Mouse (Mus musculus) ES-CJ7 (cell line): ENCODE measurements at regions not wholly inside any gene's neighbourhood (a gene's known extent, or its start where the extent isn't known, plus 50 kb on each side); places are given as distances from the start of the nearest gene placed in this dataset.

Source experiments
- DNase-seq: peaks from one replicate; pipeline ENCODE4 v3.0.0; 2011; ENCODE audit warnings: low read depth, low spot score

DNA sequence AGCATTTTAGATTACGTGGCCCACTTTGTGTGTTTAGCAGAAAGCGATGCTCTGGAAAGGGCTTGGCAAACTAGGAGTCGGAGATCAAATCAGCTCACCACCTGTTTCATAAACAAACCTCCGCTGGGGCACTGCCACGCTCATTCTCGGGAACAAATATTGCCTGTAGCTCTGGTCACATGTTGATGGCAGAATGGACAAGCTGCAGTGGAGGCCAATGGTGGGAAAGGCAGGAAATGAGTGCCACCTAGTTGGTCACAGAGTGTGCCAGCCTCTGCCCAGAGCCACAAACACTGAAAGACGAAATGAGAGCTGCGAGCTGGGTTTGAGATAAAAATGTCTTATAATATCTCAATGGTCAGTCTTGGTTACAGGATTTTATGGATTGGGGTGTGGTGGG lies 259.2 kb upstream of the Csf3r start:
- DNase-seq = no peak

- DNase-seq = no peak
Observed at GRCm38 (mm10) chr4:125777126-125777525, 247.2 kb upstream of the Csf3r start.

DNA sequence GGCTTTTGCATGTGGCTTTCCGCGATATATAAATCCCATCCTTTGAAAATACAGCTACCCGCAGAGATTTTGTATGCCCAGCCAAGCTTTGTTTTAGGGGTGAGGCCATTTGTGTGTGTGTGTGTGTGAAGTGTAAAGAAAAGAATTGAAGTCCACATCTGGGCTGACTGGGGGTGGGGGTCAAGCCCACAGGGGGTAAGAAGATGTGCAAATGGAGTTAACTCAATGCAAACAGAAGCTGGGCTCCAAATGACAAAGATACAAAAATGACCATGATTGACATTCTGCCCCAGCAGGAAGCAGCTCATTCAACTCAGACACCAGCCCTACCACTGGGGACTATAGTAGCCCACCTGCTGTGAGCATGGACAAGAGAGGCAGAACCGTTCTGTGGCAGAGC lies 244.2 kb upstream of the Csf3r start:
- peak; percentile 9 for DNase-seq

DNA sequence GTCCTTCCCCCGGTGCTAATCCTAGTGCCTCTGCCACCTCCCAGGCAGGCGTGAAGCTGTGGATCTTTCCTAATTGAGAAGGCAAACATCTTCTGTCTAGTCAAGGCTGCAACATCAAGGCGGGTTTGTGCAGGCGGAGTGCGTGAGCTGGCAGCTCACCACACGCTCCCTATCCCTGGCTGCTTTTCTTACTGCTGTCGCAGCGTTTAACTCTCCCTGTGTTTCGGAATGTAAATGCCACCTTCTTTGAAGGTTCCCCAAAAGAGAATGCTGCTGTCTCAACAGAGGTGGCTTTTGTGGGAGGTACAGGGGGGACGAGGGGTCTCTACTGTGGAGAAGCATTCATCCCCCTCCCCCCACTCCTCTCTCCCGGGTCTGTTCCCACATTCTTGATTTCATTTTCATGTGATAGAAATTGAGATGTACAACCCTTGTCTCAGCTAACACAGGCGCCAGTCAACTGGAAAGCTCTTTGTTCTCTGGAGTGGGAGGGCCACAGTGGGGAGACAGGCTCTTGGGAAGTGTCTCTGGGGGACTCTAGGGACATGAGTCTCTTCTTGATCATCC lies 243.3 kb upstream of the Csf3r start:
- DNase-seq = no peak

GRCm38 (mm10) chr4:125782346-125782745 lies 242.0 kb upstream of the Csf3r start:
- DNase-seq = no peak

DNA sequence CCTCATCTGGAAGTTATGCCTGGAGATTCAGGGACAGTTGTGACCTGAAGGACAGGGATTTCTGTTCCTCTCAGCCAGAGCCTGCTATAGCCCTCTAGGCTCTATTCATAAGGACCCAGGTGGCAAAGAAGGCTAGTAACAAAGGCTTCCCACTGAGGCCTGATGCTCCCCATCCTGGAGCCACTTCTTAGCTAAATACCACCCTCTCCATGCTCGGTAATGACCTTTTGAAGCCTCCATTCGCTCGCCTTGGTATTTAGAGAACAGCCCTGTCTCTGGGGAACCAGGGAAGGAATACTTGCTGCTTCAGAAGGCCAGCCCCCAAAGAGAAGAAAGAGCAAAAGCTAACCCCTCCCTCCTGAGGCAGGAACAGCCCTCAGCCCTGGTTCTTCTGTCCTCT lies 238.3 kb upstream of the Csf3r start:
- peak; percentile 23 for DNase-seq

DNA sequence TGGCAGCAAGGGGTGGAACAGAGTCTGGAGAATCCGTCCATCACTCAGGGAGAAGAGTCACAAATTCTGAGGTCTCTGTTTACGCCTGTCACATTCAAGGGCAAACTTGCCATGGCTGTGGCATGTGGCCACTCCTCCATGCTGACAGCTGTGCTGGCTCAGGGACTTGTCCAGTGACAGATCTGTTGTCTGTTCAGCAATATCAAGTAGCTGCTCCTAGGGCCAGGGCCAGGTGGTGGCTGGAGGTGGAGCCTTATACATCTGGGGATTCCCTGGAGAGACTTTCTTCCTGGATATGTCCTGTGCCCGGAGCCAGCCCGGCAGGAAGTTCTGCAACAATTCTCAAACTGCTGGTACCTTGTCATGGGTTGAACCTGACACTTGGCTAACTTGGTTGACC lies 229.7 kb upstream of the Csf3r start:
- no peak for DNase-seq

DNA sequence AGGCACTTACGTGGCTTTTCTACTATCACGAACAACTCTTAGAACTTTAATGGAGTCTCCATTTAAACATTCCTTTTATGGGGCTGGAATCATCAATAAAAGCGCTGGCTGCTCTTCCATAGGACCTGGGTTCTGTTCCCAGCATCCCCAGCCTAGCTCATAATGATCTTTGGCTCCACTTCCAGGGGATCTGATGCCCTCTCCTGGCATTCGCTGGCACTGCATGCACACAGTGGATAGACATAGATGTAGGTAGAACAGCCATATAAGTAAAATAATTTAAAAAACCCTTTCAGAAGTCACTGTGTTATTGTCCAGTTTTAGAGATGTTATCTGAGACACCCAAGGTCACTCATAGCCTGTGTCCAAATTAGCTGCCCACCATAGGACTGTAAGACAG lies 216.4 kb upstream of the Csf3r start:
- peak; percentile 44 for DNase-seq

- DNase-seq = no peak
Observed at GRCm38 (mm10) chr4:125809446-125810108, 214.8 kb upstream of the Csf3r start.

DNA sequence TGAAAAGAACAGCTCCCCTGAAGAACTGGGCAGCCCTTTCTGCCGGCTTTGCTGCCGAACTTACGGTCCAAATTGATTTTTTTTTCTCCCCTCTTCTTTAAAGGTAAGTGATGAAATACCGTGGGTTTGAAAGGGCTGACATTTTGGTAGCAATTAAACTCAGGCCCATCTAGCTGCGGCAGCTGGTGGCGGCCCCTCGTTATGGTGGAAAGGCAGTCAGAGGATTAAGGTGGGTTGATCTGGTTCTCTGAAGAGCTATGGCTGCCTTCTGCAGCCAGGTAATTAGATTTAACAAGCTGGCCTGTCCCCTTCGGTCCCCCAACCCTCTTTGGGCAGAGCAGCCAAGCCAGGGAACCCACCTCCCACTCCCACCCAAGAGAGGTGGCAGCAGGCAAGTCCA lies 214.1 kb upstream of the Csf3r start:
- no peak for DNase-seq

DNA sequence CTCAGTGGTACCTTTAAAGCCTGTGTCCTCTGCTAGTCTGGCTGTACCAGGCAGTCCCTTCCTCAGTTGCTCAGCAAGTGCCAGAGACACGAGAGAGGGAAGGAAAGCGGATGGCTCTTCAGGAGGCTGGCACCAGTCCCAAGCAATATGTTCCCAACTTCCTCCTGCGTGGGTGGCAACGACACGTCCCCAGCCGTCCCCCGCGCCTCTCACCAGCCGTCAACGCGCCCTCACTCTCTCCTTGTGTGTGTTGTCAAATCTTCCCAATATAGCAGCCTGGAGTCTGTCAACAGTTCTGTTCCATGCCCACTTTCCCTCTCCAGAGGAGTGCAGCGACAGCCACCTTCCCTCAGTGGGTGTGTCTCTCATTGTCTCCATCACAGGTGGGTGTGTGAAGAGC lies 210.0 kb upstream of the Csf3r start:
- DNase-seq = no peak

DNA sequence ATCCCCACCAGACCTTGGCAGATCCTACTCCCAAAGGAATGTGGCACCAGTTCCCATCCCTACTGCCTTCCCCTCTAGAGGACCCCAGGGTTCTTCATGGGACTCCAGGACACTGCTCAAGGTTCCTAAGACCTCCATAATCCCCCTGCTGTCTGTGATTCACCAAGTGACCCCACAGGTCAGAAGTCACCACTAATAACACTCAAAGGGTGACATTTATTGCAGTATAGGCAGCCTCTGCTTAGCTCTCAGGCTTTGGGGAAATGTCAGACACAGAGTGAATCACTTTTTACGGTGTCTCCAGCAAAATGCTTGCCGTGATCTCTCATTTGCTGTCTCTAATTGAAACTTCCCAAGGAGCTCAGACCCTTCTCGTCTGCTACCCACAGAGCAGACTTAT lies 209.1 kb upstream of the Csf3r start:
- no peak for DNase-seq

DNA sequence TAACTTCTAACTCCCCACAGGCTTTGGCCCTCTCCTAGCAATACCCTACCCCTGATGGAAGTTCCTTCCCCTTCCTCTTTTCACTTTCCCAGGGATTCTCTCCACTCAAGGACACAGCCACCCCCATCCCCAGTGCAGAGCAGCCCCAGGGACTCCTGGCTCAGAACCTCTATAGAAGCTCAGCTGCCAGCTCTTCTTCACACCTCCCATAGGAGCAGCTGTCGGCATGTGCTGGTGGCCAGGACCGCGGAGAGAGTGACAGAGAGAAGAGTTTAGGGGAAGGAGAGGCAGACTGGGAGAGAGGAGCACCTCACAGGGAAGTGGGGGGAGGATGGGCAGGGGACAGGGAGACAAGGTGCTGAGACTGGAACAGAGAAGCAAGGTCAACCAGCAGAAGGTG lies 199.8 kb upstream of the Csf3r start:
- no peak for DNase-seq

DNA sequence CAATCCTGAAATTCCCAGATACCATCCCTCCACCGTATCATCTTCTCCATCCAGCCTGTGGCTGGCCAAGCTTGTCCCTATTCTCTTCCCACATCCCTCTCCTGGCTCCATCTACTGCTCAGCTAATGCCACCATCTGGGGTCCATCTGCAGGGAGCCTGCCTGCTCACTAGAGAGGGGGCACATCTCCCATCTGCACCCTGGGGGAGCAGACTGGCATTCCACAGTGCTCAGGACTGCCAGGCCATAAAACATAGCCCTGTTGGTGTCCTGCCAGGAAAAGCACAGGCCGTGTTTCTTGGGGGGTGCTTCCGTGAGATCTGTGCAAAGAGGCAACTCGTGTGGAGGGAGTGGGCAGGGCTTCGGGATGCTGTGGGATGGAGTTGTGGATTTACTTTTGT lies 197.9 kb upstream of the Csf3r start:
- no peak for DNase-seq

DNA sequence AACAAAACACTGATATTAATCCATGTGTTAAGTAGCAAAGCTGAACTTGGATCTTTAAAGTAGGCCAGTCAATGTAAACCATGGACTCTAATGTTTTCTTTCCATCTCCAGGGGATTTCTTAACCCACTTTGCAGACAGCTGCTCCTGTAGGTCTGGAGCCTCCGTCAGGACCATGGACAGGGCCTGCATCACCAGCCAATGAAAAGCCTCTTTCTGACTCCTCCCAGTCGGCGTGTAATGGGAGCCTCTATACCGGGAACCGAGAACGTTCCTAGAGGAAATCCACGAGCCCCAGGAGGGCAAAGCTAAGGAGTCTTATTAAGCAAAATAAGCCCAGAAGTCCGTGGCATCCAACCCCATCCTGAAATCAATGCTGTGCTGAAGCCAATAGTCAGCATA lies 189.1 kb upstream of the Csf3r start:
- DNase-seq = peak; percentile 80

DNA sequence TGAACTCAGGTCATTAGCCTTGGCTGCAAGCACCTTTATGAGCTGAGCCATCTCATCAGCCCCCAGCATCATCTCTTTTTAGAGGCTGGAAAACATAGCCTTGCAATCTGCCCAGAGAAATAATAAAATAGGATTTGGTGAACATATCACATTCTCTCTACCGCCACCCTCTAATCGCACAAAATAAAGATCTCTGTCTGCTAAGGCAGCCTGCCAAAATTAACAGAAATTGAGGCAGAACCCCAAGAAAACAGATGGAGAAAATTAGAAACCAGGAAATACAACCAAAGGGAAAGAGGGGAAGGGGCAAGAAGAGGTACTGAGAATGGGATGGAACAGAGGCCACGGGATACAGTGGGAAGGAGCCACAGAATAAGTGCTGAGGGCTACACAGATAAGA lies 176.8 kb upstream of the Csf3r start:
- DNase-seq = no peak

GRCm38 (mm10) chr4:125850300-125850699 lies 174.1 kb upstream of the Csf3r start:
- peak; percentile 59 for DNase-seq

DNA sequence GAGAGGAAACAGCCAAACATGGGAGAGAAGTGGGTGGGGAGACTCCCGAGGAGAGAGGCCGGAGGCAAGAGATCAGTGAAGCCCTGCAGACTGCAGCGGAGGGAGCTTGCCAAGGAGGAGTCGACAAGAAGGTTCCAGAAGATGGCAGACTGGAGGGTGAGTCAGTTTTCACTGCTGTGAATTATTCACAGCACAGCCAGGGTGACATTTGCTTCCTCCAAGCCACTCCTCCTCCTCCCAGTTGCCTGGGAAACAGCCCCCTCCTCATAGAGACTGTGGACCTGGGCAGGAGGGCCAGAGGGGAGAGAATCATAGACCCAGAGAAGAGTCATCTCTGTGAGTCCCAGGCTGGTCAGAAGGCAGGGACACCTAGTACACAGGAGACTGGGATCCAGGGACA lies 171.8 kb upstream of the Csf3r start:
- DNase-seq = no peak

GRCm38 (mm10) chr4:125855983-125856591 lies 168.3 kb upstream of the Csf3r start:
- DNase-seq = no peak

DNA sequence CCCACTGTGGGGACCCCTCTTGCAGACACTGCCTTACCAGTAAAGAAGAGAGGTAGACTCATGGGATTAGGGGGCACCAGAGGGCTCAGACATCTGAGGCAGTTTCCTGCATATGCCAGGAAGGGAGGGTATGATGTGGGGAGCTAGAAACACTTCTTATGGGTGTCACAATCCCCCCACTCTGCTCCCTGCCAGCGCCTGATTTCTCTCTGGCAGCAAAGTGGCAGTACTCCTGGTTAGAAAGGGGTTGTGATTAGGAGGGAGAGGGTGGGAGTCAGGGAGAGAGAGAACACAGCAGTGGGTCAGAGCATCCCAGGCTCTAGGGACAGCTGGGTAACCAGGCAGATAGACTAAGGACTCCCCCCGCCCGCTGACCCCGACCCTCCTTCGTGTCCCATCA lies 167.6 kb upstream of the Csf3r start:
- no peak for DNase-seq

- DNase-seq = peak; percentile 67
Observed at GRCm38 (mm10) chr4:125865057-125865456, 159.3 kb upstream of the Csf3r start.

- no peak for DNase-seq
Observed at GRCm38 (mm10) chr4:125865728-125866127, 158.6 kb upstream of the Csf3r start.

GRCm38 (mm10) chr4:125871211-125871610 lies 153.1 kb upstream of the Csf3r start:
- DNase-seq = no peak
